Mouse (Mus musculus) mouse embryonic stem cell (cell line): Measurements from ENCODE around the gene Syk.

Experiments used
- in situ Hi-C, 2 experiments: fragments of 300-500 bp; cut with MboI; formaldehyde crosslinking; loops; 1 replicate in 1 of 2; 3 replicates in 1 of 2; pipeline ENCODE4 v1.14.3; 2019 to 2020; ENCODE audit warnings: low sequenced_read_pairs in 2 of 2, low pct_unique_long_range_greater_than_20kb in 1 of 2, mixed read lengths in 1 of 2; ENCODE audit not compliant: unreplicated experiment in 1 of 2

Syk gene

DNA sequence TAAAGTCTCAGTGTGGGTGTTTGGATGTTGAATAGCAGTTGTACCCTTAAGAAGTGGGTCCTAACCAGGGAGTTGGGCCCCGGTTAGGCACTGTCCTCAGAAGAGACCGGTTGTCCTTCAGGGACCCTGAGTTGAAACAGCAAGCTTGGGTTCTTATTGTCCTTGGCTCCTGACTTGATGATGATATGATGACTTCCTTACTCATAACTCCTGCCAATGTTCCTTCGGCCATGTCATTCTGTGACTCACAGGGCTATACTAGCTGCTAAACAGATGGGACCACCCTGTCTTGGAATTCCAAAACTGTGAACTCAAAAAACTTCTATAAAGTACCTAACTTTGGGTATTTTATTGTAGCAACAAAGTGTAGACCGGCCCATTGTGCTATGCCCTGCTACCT, 4.8 kb downstream of the Syk start:
- in situ Hi-C loops, result no loop called here

DNA sequence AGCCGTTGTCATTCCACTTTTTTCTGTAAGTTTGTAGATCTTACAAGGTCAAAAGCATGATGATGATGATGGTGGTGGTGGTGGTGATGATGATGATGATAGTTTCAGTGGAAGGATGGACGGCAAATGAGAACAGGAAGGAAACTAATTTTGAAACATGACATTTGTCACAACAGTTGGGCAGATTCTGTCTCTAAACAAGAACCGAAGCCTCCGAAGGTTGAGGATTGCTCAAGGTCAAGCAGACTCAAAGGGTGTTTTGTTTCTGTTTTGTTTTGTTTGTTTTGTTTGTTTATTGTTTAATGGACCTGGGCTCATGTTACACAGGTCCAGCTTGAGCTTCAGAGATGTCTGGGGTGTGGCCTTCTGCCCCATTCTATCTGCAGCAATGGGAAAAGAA, 6.1 kb downstream of the Syk start:
- in situ Hi-C loops, result no loop called here

DNA sequence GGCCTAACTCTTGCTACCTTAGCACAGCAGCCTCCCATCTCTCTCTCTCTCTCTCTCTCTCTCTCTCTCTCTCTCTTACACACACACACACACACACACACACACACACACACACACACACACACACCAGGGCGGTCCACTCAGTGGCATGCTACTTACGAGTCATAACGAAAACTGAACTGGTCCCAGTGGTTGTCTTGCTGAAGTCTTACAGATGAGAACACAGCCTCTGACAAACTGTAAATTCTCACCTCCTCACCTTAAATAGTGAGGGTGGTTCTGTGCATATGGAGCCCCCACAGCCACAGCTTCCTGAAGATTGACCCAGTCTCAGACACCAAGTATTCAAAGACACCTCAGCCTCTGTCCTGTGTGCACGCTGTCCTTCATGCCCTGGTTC, 8.9 kb downstream of the Syk start:
- in situ Hi-C loops, result no loop called here

DNA sequence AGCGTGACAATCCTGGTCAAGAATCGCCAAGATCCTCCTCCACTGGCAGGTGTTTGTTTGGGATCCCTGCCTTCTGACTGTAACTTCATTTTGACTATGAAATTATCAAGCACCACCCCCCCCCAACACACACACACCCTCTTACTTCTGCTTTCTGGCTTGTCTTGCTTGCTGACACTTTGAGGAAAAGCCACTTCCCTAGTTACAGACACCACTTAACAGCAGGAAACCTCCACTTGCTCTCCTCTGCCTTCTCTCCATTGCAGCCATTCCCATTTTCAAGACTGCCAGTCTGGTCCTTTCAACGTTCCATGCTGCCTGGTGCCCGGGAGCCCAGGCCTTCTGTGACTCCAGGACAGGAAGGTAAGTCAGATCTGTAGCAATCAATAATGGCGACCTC, 13.7 kb downstream of the Syk start:
- in situ Hi-C loops, result no loop called here

DNA sequence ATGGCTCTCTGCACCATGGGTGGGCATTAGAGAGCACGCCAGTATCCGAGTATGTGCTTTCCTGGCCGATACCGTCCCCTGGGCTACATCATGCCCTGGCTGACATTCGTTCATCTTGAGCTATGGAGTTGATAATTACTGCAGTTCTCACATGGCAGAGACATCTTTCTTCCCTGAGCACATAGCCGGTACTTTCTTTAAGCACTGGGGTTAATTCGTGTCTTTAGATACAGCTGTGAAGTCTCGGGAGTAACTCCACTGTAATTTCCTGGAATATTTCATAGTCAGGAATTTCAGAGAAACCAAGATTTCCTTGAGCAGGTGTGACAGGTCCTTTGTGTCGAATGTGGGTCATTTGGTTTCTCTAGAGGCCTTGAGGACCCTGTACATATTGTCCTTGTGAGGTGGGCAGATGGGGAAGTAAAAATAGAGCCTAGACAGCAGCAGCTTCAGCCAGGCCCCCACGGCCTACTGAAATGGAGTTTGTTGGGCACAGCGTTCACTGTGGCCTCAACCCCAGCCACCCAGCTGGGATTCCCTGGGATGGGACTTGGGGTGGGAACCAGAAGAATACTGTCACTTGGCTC, 14.2 kb downstream of the Syk start:
- in situ Hi-C loops, result no loop called here

DNA sequence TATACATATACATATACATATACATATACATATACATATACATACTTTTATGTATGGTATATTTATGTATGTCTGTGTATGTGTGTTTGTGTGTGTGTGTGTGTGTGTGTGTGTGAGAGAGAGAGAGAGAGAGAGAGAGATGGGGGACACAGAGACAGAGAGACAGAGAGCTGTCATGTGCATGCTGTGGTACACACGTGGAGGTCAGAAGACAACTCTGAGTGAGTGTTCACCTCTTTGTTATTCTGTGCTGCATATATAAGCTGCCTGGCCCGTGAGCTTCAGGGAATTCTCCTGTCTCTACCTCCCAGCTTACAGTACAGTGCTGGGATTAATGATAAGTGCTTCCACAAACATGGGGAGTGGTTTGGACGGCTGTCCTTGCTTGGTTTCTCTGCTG, 15.3 kb downstream of the Syk start:
- in situ Hi-C loops, result no loop called here

DNA sequence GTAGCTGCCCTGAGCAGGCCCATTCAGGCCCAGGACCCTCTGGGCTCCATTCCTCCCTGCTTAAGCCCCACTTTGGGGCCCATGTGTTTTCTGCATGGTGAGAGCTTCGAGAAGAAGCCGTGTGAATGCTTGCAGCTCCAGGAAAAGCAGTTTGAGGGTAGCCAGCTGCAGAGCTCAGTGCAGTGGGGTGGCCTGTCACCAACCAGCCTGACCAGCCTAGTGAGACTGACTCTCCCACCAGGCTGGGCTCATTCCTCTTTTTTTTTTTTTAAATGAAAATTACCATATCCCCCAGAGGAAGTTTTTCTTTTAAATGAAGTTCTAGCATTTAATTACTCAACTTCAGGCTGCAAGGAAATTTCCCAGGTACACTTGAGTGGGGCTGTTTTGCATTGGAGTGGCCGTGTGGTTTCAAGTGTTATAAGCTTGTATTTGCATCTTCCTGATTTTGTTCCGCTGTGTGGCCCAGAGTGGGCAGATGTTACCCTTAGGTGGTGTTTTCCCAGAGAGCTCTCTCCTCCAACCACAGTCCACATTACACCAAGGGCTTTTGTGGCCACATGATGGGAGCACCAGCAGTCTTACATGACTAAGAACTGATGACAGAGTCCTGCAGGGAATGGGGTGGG, 17.2 kb downstream of the Syk start:
- in situ Hi-C loops, result no loop called here

DNA sequence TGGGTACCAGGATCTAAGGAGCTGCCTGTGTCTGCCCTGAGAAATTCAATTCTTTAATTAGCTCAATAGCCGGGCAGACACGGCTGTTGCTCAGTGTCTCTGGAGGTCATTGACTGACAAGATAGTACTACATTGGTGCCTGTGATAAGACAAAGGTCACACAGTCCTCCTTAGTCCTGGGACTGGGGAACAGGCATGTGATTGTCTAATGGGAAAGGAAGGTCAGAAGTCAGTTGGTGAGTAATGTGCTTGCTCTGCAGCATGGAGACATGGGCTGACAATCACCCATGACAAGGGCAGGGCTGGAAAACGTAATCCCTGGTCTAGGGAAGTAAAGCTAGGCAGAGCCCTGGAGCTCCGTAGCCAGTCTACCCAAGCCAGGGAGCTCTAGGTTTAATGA, 19.8 kb downstream of the Syk start:
- in situ Hi-C loops, result no loop called here

DNA sequence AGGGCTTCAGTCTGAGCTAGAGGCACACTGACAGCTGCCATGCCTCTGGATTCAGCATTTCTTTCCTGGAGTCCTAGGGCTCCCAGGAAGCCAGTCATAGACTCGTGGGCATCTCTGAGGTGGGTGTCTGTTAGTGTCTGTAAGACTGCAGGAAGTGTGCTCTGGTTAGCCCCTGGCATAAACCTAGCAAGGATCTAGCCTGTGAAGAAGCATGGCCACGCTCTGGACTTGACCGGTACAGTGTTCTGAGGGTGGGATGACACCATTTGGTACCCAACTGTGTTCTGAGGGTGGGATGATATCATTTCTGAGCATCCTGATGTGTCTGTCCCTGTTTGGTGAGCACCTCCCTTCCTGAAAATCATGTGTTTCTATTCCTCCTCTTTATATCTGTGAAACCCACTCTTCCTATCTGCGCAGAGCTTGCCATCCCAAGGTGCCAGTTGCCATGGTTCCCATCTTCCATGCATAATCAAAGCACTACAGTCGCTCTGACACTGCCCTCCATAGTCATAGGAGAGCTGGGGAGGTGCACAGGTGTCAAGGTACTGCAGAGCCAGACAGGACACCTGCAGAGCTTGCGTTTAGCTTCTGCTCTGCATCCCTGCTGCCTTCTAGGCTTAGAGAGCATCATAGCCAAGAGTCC, 20.9 kb downstream of the Syk start:
- in situ Hi-C loops, result no loop called here

DNA sequence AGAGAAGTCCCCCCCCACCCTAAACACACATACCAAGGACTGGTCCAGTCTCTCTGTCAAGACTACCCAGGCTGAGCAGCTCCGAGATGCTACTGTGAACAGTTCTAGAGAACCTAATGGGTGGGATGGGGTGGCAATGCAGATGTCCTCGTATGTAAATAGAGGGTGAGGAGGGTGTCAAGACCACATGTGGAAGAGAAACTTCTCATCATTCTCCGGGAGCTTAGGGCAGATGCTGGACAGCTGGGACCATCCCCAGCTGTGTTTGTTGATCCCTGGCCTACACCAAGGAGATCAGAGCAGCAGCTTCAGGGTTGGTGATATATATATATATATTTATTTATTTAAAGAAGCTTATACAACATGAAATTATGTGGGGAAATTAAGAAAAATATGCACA, 22.0 kb downstream of the Syk start:
- in situ Hi-C loops, result no loop called here

DNA sequence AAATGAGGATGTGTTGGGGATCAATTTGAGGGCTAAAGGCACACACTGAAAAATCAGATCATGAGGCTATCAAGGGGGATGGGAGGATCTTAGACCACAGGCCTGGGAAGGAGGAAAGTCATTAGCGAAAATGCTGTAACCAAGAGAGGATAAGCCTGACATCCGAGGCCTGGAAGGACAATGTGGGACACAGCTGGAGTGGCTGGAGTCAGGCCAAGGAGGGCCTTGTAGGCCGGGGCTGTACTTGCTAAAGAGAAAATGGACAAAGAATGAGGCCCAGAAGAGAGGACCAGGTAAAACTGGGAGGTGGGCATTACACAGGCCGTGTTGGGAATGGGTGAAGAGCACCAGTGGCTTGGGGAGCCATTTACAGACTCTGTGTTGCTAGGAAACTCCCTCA, 22.9 kb downstream of the Syk start:
- in situ Hi-C loops, result no loop called here

DNA sequence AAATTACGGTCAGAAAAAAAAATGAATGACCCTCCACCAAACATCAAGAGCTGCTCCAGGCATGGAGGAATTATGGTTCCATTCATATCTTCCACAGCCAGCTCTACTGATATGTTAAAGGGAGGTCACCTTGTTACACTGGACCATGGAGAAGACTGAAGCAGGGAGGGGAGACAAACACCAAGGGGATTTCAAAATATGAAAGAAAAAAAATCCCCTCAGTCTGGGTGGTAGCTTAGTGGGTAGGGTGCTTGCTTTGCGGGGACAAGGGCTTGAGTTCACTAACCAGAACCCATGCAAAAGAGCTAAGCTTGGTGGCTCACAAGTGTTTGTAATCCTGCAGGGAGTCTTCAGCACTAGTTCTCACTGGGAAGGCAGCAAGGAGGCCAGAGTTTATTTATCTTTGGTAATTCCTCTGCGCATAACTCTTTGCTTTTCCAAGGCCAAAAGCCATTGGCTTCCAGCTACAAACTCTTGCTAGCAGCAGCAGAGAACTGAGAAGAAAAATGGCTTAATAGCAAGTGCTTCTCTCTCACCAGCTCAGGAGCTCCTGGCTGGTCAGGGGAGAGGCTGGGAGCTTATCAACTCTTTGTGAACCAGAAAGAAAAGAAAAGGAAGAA, 23.8 kb downstream of the Syk start:
- in situ Hi-C loops, result no loop called here

DNA sequence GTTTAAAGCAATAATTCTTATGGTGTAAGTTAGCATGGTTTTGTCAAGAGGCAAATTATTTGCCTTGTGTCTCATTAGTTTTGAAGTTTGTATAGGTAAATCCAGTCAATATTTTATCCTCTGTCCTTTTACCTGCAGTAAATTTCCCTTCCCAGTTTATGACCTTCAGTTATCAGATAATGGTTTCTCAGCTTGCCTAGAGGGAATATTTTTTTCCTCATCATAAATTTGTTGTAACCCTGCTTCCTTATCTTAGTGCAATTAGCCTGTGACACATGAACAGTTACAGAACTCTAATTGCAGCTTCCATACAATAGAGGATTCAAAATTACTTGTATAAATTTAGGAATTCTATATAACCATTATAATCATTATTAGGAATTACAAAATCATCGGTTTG, 25.0 kb downstream of the Syk start:
- in situ Hi-C loops, result no loop called here

DNA sequence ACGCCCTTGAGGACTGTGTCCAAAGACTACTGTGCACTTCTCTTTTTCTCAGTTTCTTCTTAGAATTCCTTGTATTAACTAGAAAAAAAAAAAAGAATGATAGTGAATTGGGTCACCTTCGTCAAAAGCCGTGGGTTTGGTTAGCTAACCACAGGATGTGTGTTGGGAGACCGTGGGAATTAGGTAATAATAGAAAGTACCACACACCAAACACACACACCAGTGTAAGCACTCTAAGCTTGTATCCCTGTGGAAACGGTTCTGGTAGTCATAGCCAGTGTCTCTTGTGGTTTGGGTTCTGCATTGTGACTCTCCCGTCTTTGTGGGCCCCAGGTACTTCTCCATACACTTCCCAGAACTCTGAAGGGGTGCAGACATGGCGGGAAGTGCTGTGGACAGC, 27.5 kb downstream of the Syk start:
- in situ Hi-C loops, result no loop called here

DNA sequence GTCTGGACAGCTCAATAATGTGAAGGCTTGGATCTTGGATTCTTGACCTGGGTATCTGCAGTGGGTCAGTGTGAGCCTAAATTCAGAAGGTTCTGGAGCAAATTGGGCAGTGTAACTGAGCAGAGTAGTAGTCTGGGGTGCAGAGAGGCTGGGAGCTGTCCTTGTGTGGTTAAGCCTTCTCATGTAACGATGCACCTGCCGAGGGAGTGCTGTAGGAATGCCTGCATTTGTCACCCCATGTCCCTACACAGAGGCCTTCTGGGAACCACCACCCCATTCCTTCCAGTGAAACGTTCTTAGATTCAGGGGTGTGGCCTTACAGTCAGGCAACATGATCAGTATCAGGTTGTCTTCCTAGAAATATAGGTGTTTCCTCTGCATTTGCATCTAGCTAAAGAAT, 30.3 kb downstream of the Syk start:
- in situ Hi-C loops, result no loop called here

DNA sequence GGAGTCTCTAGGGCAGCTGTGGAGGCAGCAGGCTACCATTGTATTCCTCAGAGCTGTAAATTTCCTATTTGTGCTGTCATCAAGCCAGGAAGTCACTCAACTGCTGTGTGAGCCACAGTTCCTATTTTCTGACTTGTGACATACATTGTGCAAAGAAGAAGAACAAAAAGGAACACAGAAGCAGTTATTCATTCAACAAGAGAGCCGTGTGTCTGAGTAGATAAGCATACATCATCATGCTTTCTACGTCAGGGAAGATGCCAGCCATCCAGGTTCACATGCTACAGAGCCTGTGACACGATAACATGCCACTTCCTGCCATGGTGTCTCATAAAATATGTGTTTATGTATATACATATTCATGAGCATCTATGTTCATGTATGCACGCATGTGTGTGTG, 32.1 kb downstream of the Syk start:
- in situ Hi-C loops, result no loop called here

DNA sequence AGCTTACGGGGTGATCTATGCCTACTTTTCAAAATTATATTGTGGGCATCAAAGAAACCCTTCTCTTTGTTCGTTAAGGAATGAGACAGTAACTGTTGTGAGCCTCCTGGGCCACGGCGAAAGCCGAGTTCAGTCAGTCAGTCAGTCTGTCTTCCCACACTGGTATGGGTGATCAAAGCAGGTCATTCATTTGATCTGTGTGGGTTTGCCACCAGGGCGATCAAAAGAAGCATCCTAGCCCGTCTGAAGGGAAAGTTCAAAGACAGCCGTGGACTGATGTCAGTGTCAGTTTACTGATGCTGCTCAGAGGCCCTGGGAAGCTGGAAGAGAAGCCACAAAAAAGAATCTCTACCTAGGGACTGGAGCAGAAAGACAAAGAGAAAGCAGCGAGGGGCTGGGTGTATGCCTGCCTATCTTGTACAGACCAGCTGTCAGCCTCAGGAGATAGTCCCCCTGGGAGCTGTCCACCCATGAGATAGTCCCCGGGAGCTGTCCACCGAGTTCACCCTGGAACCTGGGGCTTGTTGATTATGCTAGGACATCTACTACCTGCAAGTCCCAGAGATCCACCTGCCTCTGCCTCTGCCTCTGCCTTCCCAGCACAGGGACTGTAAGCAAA, 34.2 kb downstream of the Syk start:
- in situ Hi-C loops, result no loop called here

DNA sequence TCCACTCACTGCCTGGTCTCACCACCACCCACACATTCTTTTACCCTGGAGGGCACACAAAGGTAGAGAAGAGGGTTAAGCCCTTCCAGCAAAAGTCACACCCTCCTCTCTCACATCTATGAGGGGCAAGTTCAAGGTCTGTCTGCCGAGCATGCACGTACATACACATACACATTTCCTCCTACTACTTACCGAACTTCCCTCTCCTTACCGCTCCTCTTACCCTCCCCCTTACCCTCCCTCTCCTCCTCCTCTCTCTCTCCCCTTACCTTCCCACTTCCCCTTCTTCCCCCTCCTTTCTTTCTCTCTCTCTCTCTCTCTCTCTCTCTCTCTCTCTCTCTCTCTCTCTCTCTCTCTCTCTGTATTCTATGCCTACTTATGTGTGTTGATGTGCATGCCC, 35.6 kb downstream of the Syk start:
- in situ Hi-C loops, result no loop called here

DNA sequence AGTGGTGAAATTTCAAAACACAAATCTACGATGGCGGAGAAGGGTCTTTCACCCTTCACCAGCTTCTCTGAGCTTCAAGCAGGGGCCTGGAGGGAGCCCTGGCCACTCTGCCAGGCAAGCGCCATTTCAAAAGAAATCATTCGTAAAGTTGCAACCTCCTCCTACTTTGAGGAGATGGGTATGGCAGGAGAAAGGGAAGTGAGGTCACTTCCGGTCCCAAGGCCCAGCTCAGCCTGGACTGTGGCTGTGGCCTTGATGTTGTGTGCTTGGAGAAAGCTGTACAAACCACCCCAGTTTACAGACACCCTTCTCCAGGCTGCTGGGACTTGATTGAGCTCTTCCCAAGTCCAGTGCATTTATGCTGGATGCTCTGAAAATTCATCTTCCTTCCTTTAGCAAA, 36.5 kb downstream of the Syk start:
- in situ Hi-C loops, result no loop called here
